Mouse (Mus musculus): ENCODE measurements around the gene Pepd.

- TF ChIP-seq CTCF (conservative IDR thresholded peaks at IDR 0.05; ENCODE audit: low read length) (no peak), NANOG (IDR thresholded peaks at IDR 0.05; ENCODE audit: borderline replicate concordance, low read length) (no peak), POU5F1 (IDR thresholded peaks at IDR 0.05; ENCODE audit: borderline replicate concordance, low read length) (no peak)
Observed at GRCm38 (mm10) chr7:35027801-35028420, 115.7 kb downstream of the Pepd start.
